Mouse (Mus musculus): ENCODE results near the gene Rubcnl.

GRCm38 (mm10) chr14:75045184-75045583 is 29.4 kb downstream of the Rubcnl start:
- TF ChIP-seq EP300 (IDR thresholded peaks at IDR 0.05; ENCODE audit: low read depth) (no peak), CTCF (IDR thresholded peaks at IDR 0.05; ENCODE audit: low read depth) (no peak)
